Mouse (Mus musculus): ENCODE measurements at regions not wholly inside any gene's neighbourhood (a gene's known extent, or its start where the extent isn't known, plus 50 kb on each side); places are given as distances from the start of the nearest gene placed in this dataset.

DNA sequence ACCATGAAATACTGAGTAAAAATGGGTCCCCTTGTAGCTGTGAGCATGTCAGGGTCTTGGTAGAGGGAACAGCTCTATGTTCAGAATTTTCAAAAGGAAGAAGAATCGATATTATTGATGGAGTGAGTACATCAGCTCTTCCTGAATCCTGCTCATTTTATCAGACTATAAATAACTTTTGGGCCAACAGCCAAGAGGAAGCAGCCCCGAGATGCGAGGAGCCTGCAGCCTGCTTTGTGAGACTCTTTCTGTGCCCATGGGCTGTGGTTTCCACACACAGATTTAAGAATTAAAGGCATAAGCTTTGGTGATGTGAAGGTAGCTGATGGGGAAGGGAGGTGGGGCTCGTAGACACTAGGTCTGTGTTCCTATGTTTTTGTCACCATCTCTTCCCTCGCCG, 81.4 kb upstream of the Spaca7 start:
- TF ChIP-seq CTCF (conservative IDR thresholded peaks at IDR 0.05): no peak
- Histone ChIP-seq H3K4me3 (no peak overlapping the region), H3K27ac (no peak overlapping the region)
- no peak for DNase-seq (ENCODE audit: low spot score in 2 of 2)

DNA sequence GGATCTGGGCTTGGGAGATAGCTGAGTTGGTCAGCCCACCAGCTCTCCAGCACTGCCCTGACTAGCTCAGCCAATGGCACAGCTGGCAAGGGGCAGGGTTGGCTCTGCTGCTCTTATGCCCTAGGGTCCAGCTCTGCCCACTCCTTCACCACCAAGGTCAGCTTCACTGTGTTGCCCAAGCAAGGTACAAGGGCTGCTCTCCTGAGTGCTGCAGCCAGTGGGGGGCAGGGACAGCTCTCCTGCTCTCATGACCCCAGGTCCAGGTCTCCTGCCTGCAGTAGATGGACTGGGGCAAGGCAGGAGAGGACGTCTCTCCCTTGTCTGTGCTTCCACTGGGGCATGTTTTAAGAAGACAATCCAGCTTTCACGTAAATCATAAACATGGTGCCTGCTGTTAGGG, 80.4 kb upstream of the Spaca7 start:
- DNase-seq (ENCODE audit: low spot score in 2 of 2): no peak
- TF ChIP-seq CTCF (conservative IDR thresholded peaks at IDR 0.05): no peak
- no peak overlapping the region for H3K27ac ChIP-seq
- no peak overlapping the region for H3K4me3 ChIP-seq

DNA sequence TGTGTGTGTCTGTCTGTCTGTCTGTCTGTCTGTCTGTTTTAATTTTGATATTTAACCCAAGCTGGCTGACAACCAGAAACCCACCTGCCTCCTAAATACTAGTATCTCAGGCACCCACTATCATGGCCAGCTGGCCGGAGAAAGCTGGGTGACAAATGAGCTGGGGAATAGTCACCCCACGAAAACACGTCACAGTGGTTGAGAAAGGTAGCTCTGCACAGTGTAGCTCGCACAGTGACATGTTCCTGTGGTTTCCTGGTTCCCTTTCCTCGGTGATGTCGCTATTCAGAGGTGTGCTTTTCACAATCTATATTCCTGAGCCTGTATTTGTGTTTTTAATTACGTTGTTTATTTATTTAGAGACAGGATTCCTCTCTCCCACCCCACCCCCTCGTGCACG, 78.3 kb upstream of the Spaca7 start:
- no peak overlapping the region for H3K27ac ChIP-seq
- no peak for TF ChIP-seq CTCF (conservative IDR thresholded peaks at IDR 0.05)
- H3K4me3 ChIP-seq: no peak overlapping the region
- DNase-seq (ENCODE audit: low spot score in 2 of 2): no peak

DNA sequence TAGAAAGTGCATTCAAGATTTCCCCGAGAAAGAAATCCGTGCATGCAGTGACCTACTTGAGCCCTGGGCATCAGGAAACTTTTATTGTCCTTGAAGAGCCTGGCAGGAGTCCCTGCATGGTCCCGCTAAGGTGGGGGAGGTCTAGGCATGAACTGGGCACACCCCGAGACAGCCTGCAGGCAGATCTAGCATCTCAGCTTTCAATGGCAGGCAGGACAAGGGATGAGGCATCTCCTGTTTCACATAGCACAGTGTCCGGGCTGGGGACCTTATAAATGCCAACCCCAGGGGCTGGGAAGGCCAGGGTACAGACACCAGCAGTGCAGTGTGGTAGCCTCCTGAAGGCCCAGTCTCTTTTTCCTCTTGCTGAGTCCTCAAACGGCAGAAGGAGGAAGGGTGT, 75.4 kb upstream of the Spaca7 start:
- no peak for DNase-seq (ENCODE audit: low spot score in 2 of 2)
- no peak for TF ChIP-seq CTCF (conservative IDR thresholded peaks at IDR 0.05)
- H3K4me3 ChIP-seq: no peak overlapping the region
- H3K27ac ChIP-seq: no peak overlapping the region

DNA sequence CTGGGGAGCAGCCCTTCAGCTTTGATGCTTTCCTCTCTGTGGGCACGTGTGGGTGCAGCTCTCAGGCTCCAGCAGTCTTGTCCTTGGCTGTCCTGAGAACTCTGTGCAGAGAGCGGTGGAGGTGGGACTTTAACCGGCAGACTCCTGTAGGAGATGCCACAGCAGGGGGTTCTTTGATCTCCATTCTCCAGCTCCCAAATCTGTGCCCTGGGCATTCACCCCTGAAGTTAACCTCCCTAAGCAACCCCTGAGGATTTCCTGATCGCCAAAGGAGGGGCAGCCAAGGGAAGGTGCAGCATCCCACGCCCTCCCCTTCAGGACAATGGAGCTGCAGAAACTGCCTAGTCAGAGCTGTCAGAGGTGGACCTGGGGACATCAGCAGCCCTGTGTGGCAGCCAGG, 73.2 kb upstream of the Spaca7 start:
- Histone ChIP-seq H3K27ac (no peak overlapping the region), H3K4me3 (no peak overlapping the region)
- no peak for TF ChIP-seq CTCF (conservative IDR thresholded peaks at IDR 0.05)
- no peak for DNase-seq (ENCODE audit: low spot score in 2 of 2)

DNA sequence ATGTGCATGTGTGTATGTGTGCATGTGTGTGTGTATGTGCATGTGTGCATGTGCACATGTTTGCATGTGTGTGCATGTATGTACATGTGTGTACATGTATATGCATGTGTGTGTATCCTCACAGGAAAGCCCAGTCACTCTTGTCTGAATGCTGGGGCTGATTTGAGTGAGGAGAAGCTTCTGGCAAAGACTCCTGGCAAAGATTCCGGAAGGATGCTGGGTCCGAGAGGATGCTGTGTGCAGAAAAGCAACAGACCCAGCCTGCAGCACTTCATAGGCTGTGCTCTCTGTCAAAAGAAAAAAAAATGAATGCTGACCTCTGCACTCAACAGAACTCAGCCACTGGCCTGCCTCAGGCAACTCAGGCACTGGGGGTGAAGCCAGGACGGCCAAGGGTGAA, 72.5 kb upstream of the Spaca7 start:
- Histone ChIP-seq H3K27ac (no peak overlapping the region), H3K4me3 (no peak overlapping the region)
- no peak for DNase-seq (ENCODE audit: low spot score in 2 of 2)
- no peak for TF ChIP-seq CTCF (conservative IDR thresholded peaks at IDR 0.05)

DNA sequence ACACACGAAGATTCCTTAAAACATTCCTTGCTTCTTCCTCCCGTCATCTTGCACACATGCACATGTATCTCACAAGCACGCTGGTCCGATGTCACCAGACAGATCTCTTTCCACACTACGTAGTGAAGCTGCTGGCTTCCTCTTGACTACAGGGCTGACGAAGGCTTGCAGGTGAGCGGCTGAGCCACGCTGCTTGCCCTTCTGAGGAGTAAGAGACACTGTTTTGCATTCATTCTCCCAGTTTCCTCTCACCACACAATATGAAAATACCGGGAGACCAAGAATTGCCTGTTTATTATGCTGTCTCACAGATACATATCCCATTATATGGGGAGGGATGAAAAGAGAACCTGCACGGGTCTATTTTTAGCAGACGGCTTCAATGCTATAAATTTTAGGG, 71.0 kb upstream of the Spaca7 start:
- no peak overlapping the region for H3K27ac ChIP-seq
- no peak for DNase-seq (ENCODE audit: low spot score in 2 of 2)
- no peak for TF ChIP-seq CTCF (conservative IDR thresholded peaks at IDR 0.05)
- H3K4me3 ChIP-seq: peak overlapping the region; percentile 24; the same call in 1 of the 2 replicates

DNA sequence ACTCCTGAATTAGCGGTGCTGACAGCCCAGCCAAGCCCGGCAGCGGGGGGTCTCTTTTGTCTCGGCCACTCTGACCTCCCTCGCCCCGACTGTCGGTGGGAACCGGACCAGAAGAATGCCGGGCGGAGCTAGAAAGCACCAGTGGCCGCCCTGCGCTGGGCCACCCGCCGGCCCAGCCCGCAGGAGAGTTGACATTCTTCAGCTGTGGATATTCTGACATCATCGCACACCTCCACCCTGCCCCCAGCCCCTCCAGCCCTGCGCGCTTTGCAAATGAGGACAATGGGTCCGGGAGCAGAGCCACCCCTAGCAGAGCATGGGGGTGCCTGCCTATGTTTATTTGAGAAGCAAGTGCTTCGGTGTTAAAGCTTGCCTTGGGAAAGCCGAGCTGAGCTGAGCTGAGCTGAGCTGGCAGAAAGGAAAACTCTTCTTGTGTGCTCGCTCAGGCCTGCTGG, 70.5 kb upstream of the Spaca7 start:
- DNase-seq (ENCODE audit: low spot score in 2 of 2): no peak
- H3K27ac ChIP-seq: no peak overlapping the region
- TF ChIP-seq CTCF (conservative IDR thresholded peaks at IDR 0.05): no peak
- H3K4me3 ChIP-seq: peak overlapping the region; percentile 24; the same call in 1 of the 2 replicates

DNA sequence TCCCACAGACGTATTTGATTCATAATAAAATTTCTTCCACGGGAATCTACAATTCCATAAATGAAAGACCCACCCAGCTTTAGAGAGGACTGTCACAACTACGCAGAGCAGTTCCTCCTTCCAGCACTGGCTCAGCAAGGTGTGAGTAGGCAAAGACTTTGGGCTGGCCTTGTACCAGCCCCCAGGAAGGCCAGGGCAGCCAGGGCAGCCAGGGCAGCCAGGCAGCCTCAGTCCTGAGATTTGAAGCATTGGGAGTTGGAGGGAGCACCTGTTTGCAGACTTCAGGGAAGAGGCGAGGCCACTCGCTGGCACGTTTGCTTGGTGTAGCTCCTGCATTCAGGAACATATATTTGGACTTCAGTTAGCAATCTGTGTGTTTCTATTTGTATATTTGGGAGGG, 70.0 kb upstream of the Spaca7 start:
- TF ChIP-seq CTCF (conservative IDR thresholded peaks at IDR 0.05): no peak
- Histone ChIP-seq H3K27ac (0 out of 2 replicates have a peak overlapping the region, but pooled peaks have one; percentile 5), H3K4me3 (peak overlapping the region; percentile 24; the same call in 1 of the 2 replicates)
- DNase-seq (ENCODE audit: low spot score in 2 of 2): no peak

DNA sequence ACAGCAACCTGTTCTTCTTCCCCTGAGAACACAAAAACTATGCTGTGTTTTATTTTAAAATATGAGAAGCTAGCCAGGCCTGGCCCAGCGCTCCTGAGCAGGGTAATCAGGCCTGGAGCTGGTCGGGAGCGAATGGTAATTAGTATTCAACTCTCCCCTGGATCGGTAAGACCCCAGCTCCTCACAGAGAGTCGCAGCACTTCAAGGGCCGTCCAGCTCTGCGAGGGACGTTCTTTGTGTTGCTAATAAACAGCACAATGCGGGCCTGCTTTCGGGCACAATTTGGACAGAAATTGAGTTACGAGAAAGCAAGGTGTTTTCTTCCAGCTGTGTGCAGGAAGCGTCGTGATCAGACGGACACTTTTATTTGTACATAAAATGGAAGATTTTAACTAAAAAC, 69.5 kb upstream of the Spaca7 start:
- DNase-seq (ENCODE audit: low spot score in 2 of 2): no peak
- no peak overlapping the region for H3K4me3 ChIP-seq
- no peak for TF ChIP-seq CTCF (conservative IDR thresholded peaks at IDR 0.05)
- H3K27ac ChIP-seq: no peak overlapping the region

DNA sequence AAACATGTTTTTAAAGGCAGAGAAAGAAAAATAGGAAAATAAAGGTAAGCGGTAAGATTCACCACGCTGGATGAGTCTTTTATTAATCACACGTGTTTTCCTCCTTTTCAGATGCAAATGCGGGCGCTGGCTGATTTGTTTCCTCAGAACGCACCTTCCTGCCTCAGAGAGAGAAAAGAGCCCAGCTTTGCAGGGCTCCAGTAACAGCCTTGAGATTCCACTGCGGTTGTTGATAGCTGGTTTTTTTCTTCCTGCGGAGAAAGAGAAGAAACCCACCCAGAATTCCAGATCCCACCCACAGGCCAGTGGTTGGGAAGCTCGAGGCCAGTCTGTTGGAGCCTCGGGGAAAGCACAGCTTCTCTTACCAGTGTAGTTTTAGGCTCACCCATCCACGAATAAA, 68.6 kb upstream of the Spaca7 start:
- Histone ChIP-seq H3K27ac (no peak overlapping the region), H3K4me3 (no peak overlapping the region)
- DNase-seq (ENCODE audit: low spot score in 2 of 2): no peak
- TF ChIP-seq CTCF (conservative IDR thresholded peaks at IDR 0.05): no peak

DNA sequence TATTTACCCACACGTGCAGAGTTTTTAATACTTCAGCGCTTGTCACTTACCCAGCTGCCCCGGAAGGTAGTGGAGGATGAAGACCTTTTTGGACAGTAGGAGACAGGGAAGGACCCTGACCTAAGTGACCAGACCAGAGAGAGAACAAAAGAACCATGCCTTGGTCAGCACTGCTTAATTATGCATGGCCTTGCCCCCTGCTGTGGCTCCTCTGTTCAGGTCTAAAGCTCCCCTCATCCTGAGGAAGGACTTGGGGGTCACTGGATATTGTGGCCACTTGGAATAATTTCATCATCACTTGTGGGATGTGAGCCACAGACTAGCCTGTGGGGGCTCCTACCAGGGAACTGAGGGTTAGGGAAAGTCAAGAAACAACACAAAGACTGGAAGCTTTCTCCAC, 68.1 kb upstream of the Spaca7 start:
- no peak for DNase-seq (ENCODE audit: low spot score in 2 of 2)
- H3K27ac ChIP-seq: no peak overlapping the region
- no peak overlapping the region for H3K4me3 ChIP-seq
- no peak for TF ChIP-seq CTCF (conservative IDR thresholded peaks at IDR 0.05)

DNA sequence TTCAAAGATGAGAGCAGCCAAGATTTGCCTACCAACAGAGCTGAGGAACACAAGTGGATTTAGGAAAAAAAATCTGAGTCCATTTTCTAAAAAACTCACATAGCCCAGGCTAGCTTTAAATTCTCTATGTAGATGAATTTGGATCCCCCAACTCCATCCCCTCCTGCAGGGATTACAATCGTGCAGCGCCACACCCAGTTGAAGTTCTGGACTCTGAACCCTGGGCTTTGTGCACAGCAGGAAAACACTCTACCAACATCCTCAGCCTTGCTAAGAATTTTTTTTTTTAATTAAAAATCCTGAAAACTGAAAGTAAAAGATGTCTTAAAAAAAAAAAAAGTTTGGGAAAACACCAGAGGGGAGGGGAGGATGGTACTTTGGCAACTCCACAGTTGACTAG, 62.6 kb upstream of the Spaca7 start:
- no peak overlapping the region for H3K4me3 ChIP-seq
- no peak for DNase-seq (ENCODE audit: low spot score in 2 of 2)
- no peak overlapping the region for H3K27ac ChIP-seq
- TF ChIP-seq CTCF (conservative IDR thresholded peaks at IDR 0.05): no peak

DNA sequence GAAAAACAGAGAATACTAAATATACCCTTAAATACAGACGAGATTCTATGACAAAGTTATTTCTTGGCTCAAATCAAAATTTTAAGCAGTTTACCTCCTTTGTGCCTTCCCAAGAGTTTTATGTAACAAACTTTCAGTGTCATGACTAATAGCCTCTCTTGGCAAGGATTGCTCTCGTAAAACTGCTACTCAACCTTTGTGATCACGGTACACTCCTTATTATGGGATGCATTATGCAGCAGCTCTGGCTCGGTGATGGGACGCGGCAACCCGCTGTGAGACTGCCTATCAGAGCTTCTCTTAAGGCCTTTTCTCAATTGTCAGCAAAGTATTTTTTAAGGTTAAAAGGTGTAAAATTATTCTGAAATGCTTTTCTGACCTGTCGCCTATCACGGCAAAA, 59.8 kb upstream of the Spaca7 start:
- no peak for TF ChIP-seq CTCF (conservative IDR thresholded peaks at IDR 0.05)
- H3K4me3 ChIP-seq: no peak overlapping the region
- no peak for DNase-seq (ENCODE audit: low spot score in 2 of 2)
- H3K27ac ChIP-seq: no peak overlapping the region

DNA sequence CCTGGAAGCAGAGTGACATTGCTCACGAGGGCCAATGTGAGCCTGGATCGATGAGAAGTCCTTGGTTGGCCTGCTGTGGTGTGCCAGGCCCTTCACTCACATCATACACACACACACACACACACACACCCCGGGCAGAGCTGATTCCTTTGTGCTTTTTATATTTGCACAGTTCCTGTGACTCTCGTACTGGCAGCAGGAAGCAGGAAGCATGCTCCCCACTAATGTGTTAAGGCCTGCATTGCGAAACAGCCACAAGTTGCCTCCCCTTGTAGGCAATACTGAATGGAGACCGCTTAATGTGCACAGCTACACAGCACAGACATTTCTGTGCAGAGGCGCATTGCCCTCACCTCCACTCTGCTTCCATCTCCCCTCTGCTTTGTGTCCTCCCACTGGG, 58.7 kb upstream of the Spaca7 start:
- no peak overlapping the region for H3K27ac ChIP-seq
- no peak overlapping the region for H3K4me3 ChIP-seq
- DNase-seq (ENCODE audit: low spot score in 2 of 2): no peak
- TF ChIP-seq CTCF (conservative IDR thresholded peaks at IDR 0.05): no peak
